Mouse (Mus musculus): ENCODE data around the gene Krt34.

- no peak for TF ChIP-seq EP300 (IDR thresholded peaks at IDR 0.05; ENCODE audit: low read depth)
- TF ChIP-seq CTCF (IDR thresholded peaks at IDR 0.05; ENCODE audit: low read depth), result no peak
Measured at GRCm38 (mm10) chr11:100016112-100016511, 25.2 kb downstream of the Krt34 start, which contains the start of gene Krt33a.
